Mouse (Mus musculus) right cerebral cortex, adult 2 months (tissue): ENCODE measurements around the gene Zfp462.
"Not testable (repeated sequence)": the region's sequence is repeated elsewhere in the genome, so short reads cannot be mapped to it uniquely, and the experiment has no call there.

ENCODE experiments used
- DNase-seq, 2 experiments: peaks; one replicate each; pipeline ENCODE4 v3.0.0; 2021 to 2022; ENCODE audit warnings: low spot score in 2 of 2

Zfp462 gene

GRCm38 (mm10) chr4:54950866-54951265, 6.0 kb downstream of the Zfp462 start:
- DNase-seq = no peak

GRCm38 (mm10) chr4:54953657-54954395, 9.0 kb downstream of the Zfp462 start:
- DNase-seq = no peak

- DNase-seq = no peak
Observed at GRCm38 (mm10) chr4:54954455-54954854, 9.6 kb downstream of the Zfp462 start.

GRCm38 (mm10) chr4:54960776-54961175, 15.9 kb downstream of the Zfp462 start:
- no peak for DNase-seq

- DNase-seq = no peak
Observed at GRCm38 (mm10) chr4:54962141-54962540, 17.3 kb downstream of the Zfp462 start.

GRCm38 (mm10) chr4:54963551-54963950, 18.7 kb downstream of the Zfp462 start:
- DNase-seq = no peak

- no peak for DNase-seq
Observed at GRCm38 (mm10) chr4:54965169-54965695, 20.4 kb downstream of the Zfp462 start.

GRCm38 (mm10) chr4:54966161-54966806, 21.4 kb downstream of the Zfp462 start:
- peak; percentile 79 to 84 for DNase-seq

- DNase-seq = no peak
Observed at GRCm38 (mm10) chr4:54967166-54967565, 22.3 kb downstream of the Zfp462 start.

GRCm38 (mm10) chr4:54967721-54968120, 22.9 kb downstream of the Zfp462 start:
- no peak for DNase-seq

GRCm38 (mm10) chr4:54969671-54970295, 24.9 kb downstream of the Zfp462 start:
- DNase-seq = no peak

- no peak for DNase-seq
Observed at GRCm38 (mm10) chr4:54971386-54971785, 26.5 kb downstream of the Zfp462 start.

- DNase-seq = no peak
Observed at GRCm38 (mm10) chr4:54972096-54972495, 27.2 kb downstream of the Zfp462 start.

- no peak for DNase-seq
Observed at GRCm38 (mm10) chr4:54972827-54973560, 28.1 kb downstream of the Zfp462 start.

GRCm38 (mm10) chr4:54979771-54980472, 35.1 kb downstream of the Zfp462 start:
- no peak for DNase-seq

GRCm38 (mm10) chr4:54984502-54984901, 39.7 kb downstream of the Zfp462 start:
- no peak for DNase-seq

- no peak for DNase-seq
Observed at GRCm38 (mm10) chr4:54986671-54987070, 41.8 kb downstream of the Zfp462 start.

- DNase-seq = no peak
Observed at GRCm38 (mm10) chr4:54987256-54987655, 42.4 kb downstream of the Zfp462 start.

- DNase-seq = no peak
Observed at GRCm38 (mm10) chr4:54987926-54988325, 43.1 kb downstream of the Zfp462 start.

- DNase-seq = no peak
Observed at GRCm38 (mm10) chr4:54991973-54992372, 47.1 kb downstream of the Zfp462 start.

- not testable (repeated sequence) for DNase-seq
Observed at GRCm38 (mm10) chr4:54993001-54993400, 48.2 kb downstream of the Zfp462 start.
